Mouse (Mus musculus) midbrain, embryonic 16.5 days (tissue): ENCODE measurements around the gene Piezo1. TPM values are rescaled to one million over a fixed set of nuclear protein-coding genes. Genes with fewer than 3 reads are reported as not detected.

Source experiments
- ATAC-seq: fragments of 200-750 bp; cut with Nextera tagmentation; 2 replicates; pipeline ENCODE4 v1.8.0; 2017; ENCODE audit warnings: moderate TSS enrichment
- H3K27ac ChIP-seq: fragments of 300-500 bp; sonication (generic); 2 replicates; pipeline ENCODE4 v1.5.1; 2014; ENCODE audit warnings: mild to moderate bottlenecking, low read length, mixed read lengths
- H3K27me3 ChIP-seq: fragments of 300-500 bp; sonication (generic); 2 replicates; pipeline ENCODE4 v1.6.1; 2014; ENCODE audit warnings: low read depth, low read length, mixed read lengths; ENCODE audit not compliant: control insufficient read depth, insufficient read depth
- H3K36me3 ChIP-seq: fragments of 300-500 bp; sonication (generic); 2 replicates; pipeline ENCODE4 v1.6.1; 2014; ENCODE audit warnings: mild to moderate bottlenecking, low read length, moderate library complexity, mixed read lengths; ENCODE audit not compliant: control insufficient read depth, insufficient read depth
- H3K4me1 ChIP-seq: fragments of 300-500 bp; sonication (generic); 2 replicates; pipeline ENCODE4 v1.6.1; 2014; ENCODE audit warnings: mild to moderate bottlenecking, low read length, mixed read lengths; ENCODE audit not compliant: control insufficient read depth, insufficient read depth
- H3K4me2 ChIP-seq: fragments of 300-500 bp; sonication (generic); 2 replicates; pipeline ENCODE4 v1.6.1; 2014; ENCODE audit warnings: mild to moderate bottlenecking, low read length, mixed read lengths
- H3K4me3 ChIP-seq: fragments of 300-500 bp; sonication (generic); 2 replicates; pipeline ENCODE4 v1.5.1; 2014; ENCODE audit warnings: low read depth, mild to moderate bottlenecking, low read length, moderate library complexity, mixed read lengths
- H3K9ac ChIP-seq: fragments of 300-500 bp; sonication (generic); 2 replicates; pipeline ENCODE4 v1.6.1; 2014; ENCODE audit warnings: low read depth, low read length, mixed read lengths
- H3K9me3 ChIP-seq: fragments of 300-500 bp; sonication (generic); replicated peaks from 2 replicates; pipeline ENCODE4 v1.6.1; 2014; ENCODE audit warnings: mild to moderate bottlenecking, low read length, mixed read lengths; ENCODE audit not compliant: control insufficient read depth, poor library complexity, severe bottlenecking
- WGBS: fragments of 180-500 bp; shearing (Covaris S2); extraction: QIAGEN DNeasy Blood & Tissue Kit; methylation state at CpG from one replicate; pipeline ENCODE4 v1.1.7; 2014; 5-methylcytosine and 5-hydroxymethylcytosine counted together
- polyA plus RNA-seq: library from polyadenylated mRNA; unstranded; fragments of >200 nt; fragmentation: Nextera tagmentation; extraction: Ambion mirVana; gene quantifications from 2 replicates; pipeline ENCODE4 v1.2.1, GENCODE M21; 2015

Piezo1 gene
- 1.8 and 2.0 TPM in 2 replicates for polyA plus RNA-seq

DNA sequence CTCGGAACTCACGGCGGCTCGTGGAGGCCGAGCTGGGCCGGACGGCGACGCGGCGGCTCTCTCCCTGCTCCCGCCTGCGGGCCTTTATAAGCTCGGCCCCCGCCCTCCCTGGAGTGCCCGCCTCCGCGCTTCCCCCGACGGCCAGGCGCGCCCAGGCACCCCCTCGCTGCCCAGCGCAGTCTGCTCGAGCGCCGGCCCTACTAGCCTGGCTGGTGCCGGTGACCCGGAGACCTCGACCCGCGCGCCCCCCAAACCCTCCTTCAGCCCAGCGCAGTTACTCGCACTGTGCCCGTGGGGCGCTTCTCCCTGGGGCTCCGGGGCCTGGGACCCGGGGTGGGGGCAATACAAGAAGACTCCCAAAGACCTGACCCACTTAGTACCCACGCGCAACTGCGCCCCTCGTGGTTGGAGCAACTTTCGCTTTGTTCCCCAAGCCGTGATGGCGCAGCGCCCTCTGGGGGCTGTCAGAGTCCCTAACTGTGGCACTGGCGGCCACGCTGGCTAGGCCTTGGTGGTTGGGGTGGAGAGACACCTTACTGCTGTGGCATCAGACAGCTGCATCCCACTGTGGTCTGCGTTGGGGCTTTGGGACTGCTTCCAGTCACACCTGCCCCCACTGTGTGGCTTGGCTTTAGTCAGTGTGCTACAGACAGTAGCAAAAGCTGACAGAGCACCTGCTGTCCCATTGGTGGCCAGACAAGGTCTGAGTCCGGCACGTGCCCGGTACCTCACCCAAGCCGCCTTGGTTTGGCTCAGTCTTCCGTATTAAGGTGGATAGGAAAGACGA is at the start of gene Piezo1:
Gene Piezo1, minus strand, starts transcription at position 65 of the 787 bp plus-strand sequence.
- 12% methylated on average over 48 of the region's 56 CpGs for WGBS
- peaks cover 24% of the 10 kb centered on the region for H3K27me3 ChIP-seq
- ATAC-seq: peak; percentile 51; the same call in 1 of the 2 replicates
- H3K9ac ChIP-seq: peak within 1 kb of the TSS; percentile 72
- H3K27ac ChIP-seq: no peak within 1 kb of the TSS
- H3K9me3 ChIP-seq: no peaks in the 10 kb centered on the region
- peak within 1 kb of the TSS; percentile 85 for H3K4me2 ChIP-seq
- peak within 1 kb of the TSS; percentile 57 for H3K4me3 ChIP-seq
- H3K4me1 ChIP-seq: peaks cover 7% of the 10 kb centered on the region; the same call in 1 of the 2 replicates
- no peaks in the 10 kb centered on the region for H3K36me3 ChIP-seq

- H3K4me1 ChIP-seq: no peaks in the 10 kb centered on the region
- 87% methylated on average over 9 of the region's 9 CpGs for WGBS
- no peak overlapping the region for H3K4me3 ChIP-seq
- H3K27me3 ChIP-seq: no peaks in the 10 kb centered on the region
- no peak overlapping the region for H3K9ac ChIP-seq
- no peaks in the 10 kb centered on the region; the same call in 1 of the 2 replicates for H3K36me3 ChIP-seq
- no peak for ATAC-seq
- H3K9me3 ChIP-seq: no peaks in the 10 kb centered on the region
- no peak overlapping the region for H3K27ac ChIP-seq
- H3K4me2 ChIP-seq: no peak overlapping the region
These were observed 49.5 kb upstream of the Piezo1 start for GRCm38 (mm10) chr8:122600666-122601065.

GRCm38 (mm10) chr8:122596031-122596430 is 44.9 kb upstream of the Piezo1 start:
- Histone ChIP-seq H3K27ac (no peak overlapping the region), H3K9ac (no peak overlapping the region), H3K36me3 (no peaks in the 10 kb centered on the region; the same call in 1 of the 2 replicates), H3K27me3 (no peaks in the 10 kb centered on the region), H3K4me3 (no peak overlapping the region), H3K4me1 (0 out of 2 replicates have a peak, but pooled peaks cover 4% of the 10 kb centered on the region), H3K9me3 (no peaks in the 10 kb centered on the region), H3K4me2 (no peak overlapping the region)
- WGBS: 56% methylated on average over 4 of the region's 4 CpGs
- no peak for ATAC-seq

DNA sequence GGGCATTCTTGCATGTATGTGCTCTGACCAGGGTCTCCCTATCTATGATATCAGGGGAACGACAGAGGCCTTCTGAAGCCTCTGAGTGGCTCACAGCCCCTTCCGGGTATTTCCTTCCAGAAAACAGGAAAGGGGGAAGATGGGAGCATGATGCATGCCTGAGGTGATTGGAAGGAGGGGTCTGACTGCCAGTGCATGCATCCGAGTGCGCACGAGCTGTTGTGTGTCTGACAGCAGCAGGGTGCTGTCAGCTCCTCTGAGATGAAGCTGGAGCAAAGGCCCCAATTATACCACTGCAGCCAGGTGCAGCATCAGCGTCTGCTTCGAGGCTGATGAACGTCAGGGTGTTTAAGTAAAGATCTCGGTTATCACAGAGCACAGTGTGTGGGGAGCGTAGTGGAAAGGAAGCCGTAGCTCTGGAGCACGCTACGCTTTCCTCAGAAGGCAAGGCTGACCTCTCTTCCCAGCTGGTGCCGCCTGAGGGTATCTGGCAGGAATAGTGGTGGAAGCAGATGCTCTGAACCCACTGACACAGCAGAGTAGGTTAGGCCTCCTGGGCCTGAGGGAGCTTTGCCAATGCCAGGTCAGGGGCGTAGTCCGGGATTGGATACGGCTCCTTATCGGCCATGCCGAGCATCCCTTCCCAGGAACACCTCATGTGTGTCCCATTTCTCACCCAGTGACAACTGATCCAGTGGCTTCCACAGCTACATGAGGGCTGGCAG is 42.8 kb upstream of the Piezo1 start:
- ATAC-seq: no peak; the same call in 1 of the 2 replicates
- Histone ChIP-seq H3K4me2 (no peak overlapping the region), H3K9me3 (no peaks in the 10 kb centered on the region), H3K36me3 (no peaks in the 10 kb centered on the region; the same call in 1 of the 2 replicates), H3K27me3 (no peaks in the 10 kb centered on the region), H3K9ac (0 out of 2 replicates have a peak overlapping the region, but pooled peaks have one; percentile 14), H3K27ac (0 out of 2 replicates have a peak overlapping the region, but pooled peaks have one; percentile 32), H3K4me3 (no peak overlapping the region), H3K4me1 (0 out of 2 replicates have a peak, but pooled peaks cover 4% of the 10 kb centered on the region)
- 75% methylated on average over 19 of the region's 19 CpGs for WGBS

- 80% methylated on average over 12 of the region's 12 CpGs for WGBS
- H3K4me2 ChIP-seq: no peak overlapping the region
- H3K27ac ChIP-seq: no peak overlapping the region
- H3K4me3 ChIP-seq: no peak overlapping the region
- H3K4me1 ChIP-seq: 0 out of 2 replicates have a peak, but pooled peaks cover 4% of the 10 kb centered on the region
- H3K27me3 ChIP-seq: no peaks in the 10 kb centered on the region
- H3K9ac ChIP-seq: no peak overlapping the region
- no peak for ATAC-seq
- H3K9me3 ChIP-seq: no peaks in the 10 kb centered on the region
- no peaks in the 10 kb centered on the region for H3K36me3 ChIP-seq
These were observed 42.1 kb upstream of the Piezo1 start for GRCm38 (mm10) chr8:122593240-122593639.

DNA sequence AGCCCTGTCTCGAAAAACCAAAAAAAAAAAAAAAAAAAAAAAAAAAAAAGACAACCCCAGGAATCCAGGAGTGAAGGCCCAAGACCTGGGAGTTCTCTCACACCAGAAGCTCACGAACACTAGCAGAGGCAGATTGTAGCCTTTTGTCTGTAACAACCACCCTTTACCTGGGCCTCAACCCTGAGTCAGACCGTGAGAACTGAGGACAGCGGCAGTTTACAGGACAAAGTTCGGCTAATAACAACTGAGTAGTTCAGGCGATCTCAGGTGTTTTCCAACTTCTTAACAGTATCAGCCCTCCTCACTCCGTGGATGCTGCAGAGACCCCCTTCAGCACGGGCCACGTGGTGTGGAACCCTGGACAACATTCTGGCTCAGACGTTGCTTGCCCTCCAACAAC is 35.6 kb upstream of the Piezo1 start:
- H3K9me3 ChIP-seq: no peaks in the 10 kb centered on the region
- no peaks in the 10 kb centered on the region for H3K4me1 ChIP-seq
- H3K27ac ChIP-seq: no peak overlapping the region
- no peak overlapping the region for H3K9ac ChIP-seq
- 86% methylated on average over 10 of the region's 10 CpGs for WGBS
- no peaks in the 10 kb centered on the region for H3K27me3 ChIP-seq
- no peak overlapping the region for H3K4me2 ChIP-seq
- ATAC-seq: no peak
- H3K4me3 ChIP-seq: no peak overlapping the region
- H3K36me3 ChIP-seq: no peaks in the 10 kb centered on the region

DNA sequence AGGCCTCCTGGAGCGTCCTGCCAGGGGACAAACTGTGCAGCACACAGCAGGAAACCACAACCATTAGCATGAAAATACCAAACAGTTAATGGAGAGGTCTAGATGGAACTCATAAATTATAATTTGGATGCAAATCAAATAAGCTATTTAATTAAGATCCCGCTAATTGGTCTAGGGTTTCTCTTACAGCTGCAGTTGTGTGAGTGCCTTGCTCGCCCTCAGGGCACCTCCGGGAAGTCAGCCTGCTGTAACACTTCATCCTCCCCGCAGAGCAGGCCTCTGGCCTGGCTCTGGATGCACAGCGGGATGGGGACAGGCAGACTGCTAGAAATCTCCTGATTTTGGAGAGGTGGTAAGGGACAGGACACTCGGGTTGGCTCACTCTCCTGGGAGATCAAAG is 35.0 kb upstream of the Piezo1 start:
- no peak for ATAC-seq
- Histone ChIP-seq H3K9me3 (no peaks in the 10 kb centered on the region), H3K4me1 (no peaks in the 10 kb centered on the region), H3K27ac (no peak overlapping the region), H3K4me3 (no peak overlapping the region), H3K4me2 (no peak overlapping the region), H3K9ac (no peak overlapping the region), H3K36me3 (no peaks in the 10 kb centered on the region), H3K27me3 (no peaks in the 10 kb centered on the region)
- WGBS: 53% methylated on average over 7 of the region's 7 CpGs

GRCm38 (mm10) chr8:122585411-122585891 is 34.3 kb upstream of the Piezo1 start:
- no peaks in the 10 kb centered on the region for H3K36me3 ChIP-seq
- no peak overlapping the region for H3K4me3 ChIP-seq
- H3K27me3 ChIP-seq: no peaks in the 10 kb centered on the region
- no peak overlapping the region for H3K9ac ChIP-seq
- no peaks in the 10 kb centered on the region for H3K9me3 ChIP-seq
- H3K27ac ChIP-seq: no peak overlapping the region
- no peak for ATAC-seq
- 73% methylated on average over 14 of the region's 14 CpGs for WGBS
- H3K4me2 ChIP-seq: no peak overlapping the region
- no peaks in the 10 kb centered on the region for H3K4me1 ChIP-seq
